Mouse (Mus musculus) limb, embryonic 15.5 days (tissue): Measurements from ENCODE around the gene Rfx8. TPM values are rescaled to one million over a fixed set of nuclear protein-coding genes. Genes with fewer than 3 reads are reported as not detected.

Experiments used
- ATAC-seq: fragments of 200-750 bp; cut with Nextera tagmentation; 2 replicates; pipeline ENCODE4 v1.8.0; 2017; ENCODE audit warnings: low read depth, moderate TSS enrichment; ENCODE audit not compliant: insufficient number of reproducible peaks, low FRiP score, low TSS enrichment
- H3K27ac ChIP-seq: fragments of 300-500 bp; sonication (generic); 2 replicates; pipeline ENCODE4 v1.5.1; 2015; ENCODE audit warnings: moderate library complexity, mild to moderate bottlenecking, inconsistent platforms
- H3K27me3 ChIP-seq: fragments of 300-500 bp; sonication (generic); 2 replicates; pipeline ENCODE4 v1.6.1; 2015; ENCODE audit warnings: inconsistent platforms
- H3K36me3 ChIP-seq: fragments of 300-500 bp; sonication (generic); 2 replicates; pipeline ENCODE4 v1.6.1; 2015; ENCODE audit warnings: inconsistent platforms
- H3K4me1 ChIP-seq: fragments of 300-500 bp; sonication (generic); 2 replicates; pipeline ENCODE4 v1.6.1; 2015; ENCODE audit warnings: inconsistent platforms
- H3K4me2 ChIP-seq: fragments of 300-500 bp; sonication (generic); 2 replicates; pipeline ENCODE4 v1.6.1; 2015; ENCODE audit warnings: mild to moderate bottlenecking, inconsistent platforms
- H3K4me3 ChIP-seq: fragments of 300-500 bp; sonication (generic); 2 replicates; pipeline ENCODE4 v1.5.1; 2015; ENCODE audit warnings: mild to moderate bottlenecking, inconsistent platforms
- H3K9ac ChIP-seq: fragments of 300-500 bp; sonication (generic); 2 replicates; pipeline ENCODE4 v1.6.1; 2015; ENCODE audit warnings: inconsistent platforms
- H3K9me3 ChIP-seq: fragments of 300-500 bp; sonication (generic); 2 replicates; pipeline ENCODE4 v1.6.1; 2016; ENCODE audit warnings: inconsistent platforms
- WGBS: fragments of 180-500 bp; shearing (Covaris S2); methylation state at CpG from one replicate; pipeline ENCODE4 v1.1.7; 2015; 5-methylcytosine and 5-hydroxymethylcytosine counted together
- polyA plus RNA-seq: library from polyadenylated mRNA; unstranded; fragments of >200 nt; fragmentation: Nextera tagmentation; extraction: Ambion mirVana; gene quantifications from 2 replicates; pipeline ENCODE4 v1.2.1, GENCODE M21; 2015

The Rfx8 gene
- 0.73 and 0.79 TPM in 2 replicates for polyA plus RNA-seq

GRCm38 (mm10) chr1:39720632-39721350, at the start of gene Rfx8:
TSS of gene Rfx8 (minus strand) at chr1:39720997.
- Histone ChIP-seq H3K27ac (peak within 1 kb of the TSS; percentile 76), H3K4me2 (peak within 1 kb of the TSS; percentile 93), H3K36me3 (no peaks in the 10 kb centered on the region), H3K9me3 (no peaks in the 10 kb centered on the region), H3K27me3 (no peaks in the 10 kb centered on the region), H3K4me1 (peaks cover 17% of the 10 kb centered on the region), H3K4me3 (peak within 1 kb of the TSS; percentile 50), H3K9ac (peak within 1 kb of the TSS; percentile 40)
- no peak for ATAC-seq
- 3% methylated on average over 40 of the region's 42 CpGs for WGBS

- H3K4me1 ChIP-seq: 0 out of 2 replicates have a peak, but pooled peaks cover 6% of the 10 kb centered on the region
- no peak overlapping the region for H3K27ac ChIP-seq
- no peaks in the 10 kb centered on the region for H3K27me3 ChIP-seq
- no peaks in the 10 kb centered on the region for H3K9me3 ChIP-seq
- H3K4me3 ChIP-seq: no peak overlapping the region
- 76% methylated on average over 5 of the region's 5 CpGs for WGBS
- no peaks in the 10 kb centered on the region for H3K36me3 ChIP-seq
- no peak for ATAC-seq
- no peak overlapping the region for H3K9ac ChIP-seq
- no peak overlapping the region for H3K4me2 ChIP-seq
Measured at GRCm38 (mm10) chr1:39770436-39770835, 49.6 kb upstream of the Rfx8 start.

- no peak overlapping the region for H3K9ac ChIP-seq
- no peak overlapping the region for H3K27ac ChIP-seq
- no peak for ATAC-seq
- H3K9me3 ChIP-seq: no peaks in the 10 kb centered on the region
- no peaks in the 10 kb centered on the region for H3K36me3 ChIP-seq
- H3K27me3 ChIP-seq: no peaks in the 10 kb centered on the region
- H3K4me1 ChIP-seq: 0 out of 2 replicates have a peak, but pooled peaks cover 6% of the 10 kb centered on the region
- H3K4me2 ChIP-seq: no peak overlapping the region
- WGBS: 52% methylated on average over 3 of the region's 3 CpGs
- H3K4me3 ChIP-seq: no peak overlapping the region
Measured at GRCm38 (mm10) chr1:39768017-39768416, 47.2 kb upstream of the Rfx8 start.

- H3K4me2 ChIP-seq: no peak overlapping the region
- ATAC-seq: no peak
- no peaks in the 10 kb centered on the region for H3K36me3 ChIP-seq
- peaks cover 11% of the 10 kb centered on the region for H3K4me1 ChIP-seq
- H3K9me3 ChIP-seq: no peaks in the 10 kb centered on the region
- H3K27ac ChIP-seq: no peak overlapping the region
- H3K9ac ChIP-seq: no peak overlapping the region
- WGBS: 70% methylated on average over 7 of the region's 7 CpGs
- H3K27me3 ChIP-seq: no peaks in the 10 kb centered on the region
- no peak overlapping the region for H3K4me3 ChIP-seq
Measured at GRCm38 (mm10) chr1:39765854-39766493, 45.2 kb upstream of the Rfx8 start.

GRCm38 (mm10) chr1:39762025-39762370, 41.2 kb upstream of the Rfx8 start:
- Histone ChIP-seq H3K4me1 (peaks cover 39% of the 10 kb centered on the region), H3K27me3 (no peaks in the 10 kb centered on the region), H3K9ac (no peak overlapping the region), H3K4me3 (0 out of 2 replicates have a peak overlapping the region, but pooled peaks have one; percentile 8), H3K9me3 (no peaks in the 10 kb centered on the region), H3K4me2 (peak overlapping the region; percentile 31), H3K36me3 (no peaks in the 10 kb centered on the region), H3K27ac (peak overlapping the region; percentile 84)
- WGBS: under 1% methylated on average over 10 of the region's 10 CpGs
- ATAC-seq: peak; percentile 58; the same call in 1 of the 2 replicates

- no peak for ATAC-seq
- H3K36me3 ChIP-seq: no peaks in the 10 kb centered on the region
Measured at GRCm38 (mm10) chr1:39761211-39762024, 40.6 kb upstream of the Rfx8 start.

GRCm38 (mm10) chr1:39760181-39760715, 39.5 kb upstream of the Rfx8 start:
- ATAC-seq: no peak
- no peaks in the 10 kb centered on the region for H3K27me3 ChIP-seq
- no peak overlapping the region for H3K4me2 ChIP-seq
- peak overlapping the region; percentile 44; the same call in 1 of the 2 replicates for H3K27ac ChIP-seq
- peaks cover 42% of the 10 kb centered on the region for H3K4me1 ChIP-seq
- 53% methylated on average over 6 of the region's 6 CpGs for WGBS
- no peak overlapping the region for H3K9ac ChIP-seq
- H3K9me3 ChIP-seq: no peaks in the 10 kb centered on the region
- H3K4me3 ChIP-seq: no peak overlapping the region
- H3K36me3 ChIP-seq: no peaks in the 10 kb centered on the region

More at GRCm38 (mm10) chr1:39761211-39762024, 40.6 kb upstream of the Rfx8 start:
- Histone ChIP-seq H3K9me3 (no peaks in the 10 kb centered on the region), H3K4me2 (peak overlapping the region; percentile 31), H3K9ac (no peak overlapping the region), H3K27ac (peak overlapping the region; percentile 84), H3K27me3 (no peaks in the 10 kb centered on the region), H3K4me3 (0 out of 2 replicates have a peak overlapping the region, but pooled peaks have one; percentile 8), H3K4me1 (peaks cover 42% of the 10 kb centered on the region)
- 4% methylated on average over 22 of the region's 22 CpGs for WGBS

GRCm38 (mm10) chr1:39759231-39760175, 38.7 kb upstream of the Rfx8 start:
- no peak overlapping the region for H3K4me3 ChIP-seq
- H3K4me2 ChIP-seq: no peak overlapping the region
- H3K36me3 ChIP-seq: no peaks in the 10 kb centered on the region
- WGBS: 32% methylated on average over 9 of the region's 9 CpGs
- ATAC-seq: no peak
- H3K9ac ChIP-seq: 0 out of 2 replicates have a peak overlapping the region, but pooled peaks have one; percentile 7
- H3K9me3 ChIP-seq: no peaks in the 10 kb centered on the region
- H3K27ac ChIP-seq: peak overlapping the region; percentile 44
- no peaks in the 10 kb centered on the region for H3K27me3 ChIP-seq
- H3K4me1 ChIP-seq: peaks cover 42% of the 10 kb centered on the region

- no peaks in the 10 kb centered on the region for H3K36me3 ChIP-seq
- no peaks in the 10 kb centered on the region for H3K27me3 ChIP-seq
- no peak overlapping the region; the same call in 1 of the 2 replicates for H3K27ac ChIP-seq
- no peak overlapping the region for H3K9ac ChIP-seq
- no peak overlapping the region for H3K4me2 ChIP-seq
- no peaks in the 10 kb centered on the region for H3K9me3 ChIP-seq
- H3K4me3 ChIP-seq: no peak overlapping the region
- peaks cover 42% of the 10 kb centered on the region for H3K4me1 ChIP-seq
- 75% methylated on average over 9 of the region's 9 CpGs for WGBS
- no peak for ATAC-seq
Measured at GRCm38 (mm10) chr1:39758244-39758643, 37.4 kb upstream of the Rfx8 start.

GRCm38 (mm10) chr1:39756952-39757351, 36.2 kb upstream of the Rfx8 start:
- H3K27me3 ChIP-seq: no peaks in the 10 kb centered on the region
- no peak for ATAC-seq
- H3K4me2 ChIP-seq: no peak overlapping the region
- no peaks in the 10 kb centered on the region for H3K36me3 ChIP-seq
- WGBS: 56% methylated on average over 11 of the region's 11 CpGs
- 0 out of 2 replicates have a peak overlapping the region, but pooled peaks have one; percentile 62 for H3K27ac ChIP-seq
- H3K9me3 ChIP-seq: no peaks in the 10 kb centered on the region
- peaks cover 37% of the 10 kb centered on the region for H3K4me1 ChIP-seq
- no peak overlapping the region for H3K9ac ChIP-seq
- no peak overlapping the region for H3K4me3 ChIP-seq
